Mouse (Mus musculus) thymus, postnatal 36 days (tissue): ENCODE measurements around the gene Ubr4.
A peak's percentile ranks its signal among the peaks of the same experiment; 100 is the strongest.
"Not testable (repeated sequence)": the region's sequence is repeated elsewhere in the genome, so short reads cannot be mapped to it uniquely, and the experiment has no call there.

Source experiments
- DNase-seq, 2 experiments: peaks; one replicate each; pipeline ENCODE4 v3.0.0; 2022; ENCODE audit warnings: mixed read lengths in 2 of 2

Ubr4 gene

GRCm38 (mm10) chr4:139360761-139361548, 8.5 kb downstream of the Ubr4 start:
- no peak for DNase-seq

- no peak for DNase-seq
Observed at GRCm38 (mm10) chr4:139367336-139367735, 14.9 kb downstream of the Ubr4 start.

- no peak for DNase-seq
Observed at GRCm38 (mm10) chr4:139368038-139368437, 15.6 kb downstream of the Ubr4 start.

GRCm38 (mm10) chr4:139373130-139373529, 20.7 kb downstream of the Ubr4 start:
- DNase-seq: no peak

DNA sequence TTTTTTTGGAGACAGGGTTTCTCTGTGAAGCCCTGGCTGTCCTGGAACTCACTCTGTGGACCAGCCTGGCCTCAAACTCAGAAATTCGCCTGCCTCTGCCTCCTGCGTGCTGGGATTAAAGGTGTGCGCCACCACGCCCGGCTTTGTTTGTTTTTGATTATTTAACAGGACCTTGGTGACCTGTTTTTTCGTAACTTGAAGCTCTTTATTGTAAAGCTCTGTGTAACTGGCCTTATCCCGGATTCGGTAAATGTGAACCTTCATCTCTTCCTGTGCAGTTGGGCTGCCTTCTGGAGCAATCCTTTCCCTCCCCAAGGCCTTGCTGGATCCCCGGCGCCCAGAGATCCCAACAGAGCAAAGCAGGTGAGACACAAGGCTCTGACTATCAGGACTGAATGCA, 21.1 kb downstream of the Ubr4 start:
- DNase-seq: no peak

DNA sequence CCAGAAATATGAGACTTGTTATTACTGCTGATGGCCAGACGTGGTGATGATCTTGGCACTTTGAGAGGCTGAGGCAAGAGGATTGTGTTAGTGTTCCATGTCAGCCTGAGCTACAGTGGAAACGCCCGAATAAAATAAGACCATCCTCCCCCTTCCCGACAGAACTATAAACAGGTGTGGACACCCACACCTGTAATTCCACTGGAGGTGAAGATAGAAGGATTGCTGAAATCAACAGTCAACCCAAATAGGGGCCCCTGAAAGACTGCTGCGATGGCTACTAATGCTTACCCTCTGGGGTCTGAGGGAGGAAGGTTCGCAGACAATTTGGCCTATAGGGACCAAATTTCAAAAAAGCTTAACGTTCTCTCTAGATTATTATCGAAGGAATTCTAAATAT, 27.3 kb downstream of the Ubr4 start:
- DNase-seq: no peak

- DNase-seq: peak; percentile 99 to 100
Observed at GRCm38 (mm10) chr4:139380207-139380748, 27.9 kb downstream of the Ubr4 start.

- DNase-seq: no peak
Observed at GRCm38 (mm10) chr4:139380775-139381451, 28.5 kb downstream of the Ubr4 start.

GRCm38 (mm10) chr4:139381452-139381845, 29.0 kb downstream of the Ubr4 start:
- DNase-seq: no peak

- no peak for DNase-seq
Observed at GRCm38 (mm10) chr4:139382231-139382630, 29.8 kb downstream of the Ubr4 start.

DNA sequence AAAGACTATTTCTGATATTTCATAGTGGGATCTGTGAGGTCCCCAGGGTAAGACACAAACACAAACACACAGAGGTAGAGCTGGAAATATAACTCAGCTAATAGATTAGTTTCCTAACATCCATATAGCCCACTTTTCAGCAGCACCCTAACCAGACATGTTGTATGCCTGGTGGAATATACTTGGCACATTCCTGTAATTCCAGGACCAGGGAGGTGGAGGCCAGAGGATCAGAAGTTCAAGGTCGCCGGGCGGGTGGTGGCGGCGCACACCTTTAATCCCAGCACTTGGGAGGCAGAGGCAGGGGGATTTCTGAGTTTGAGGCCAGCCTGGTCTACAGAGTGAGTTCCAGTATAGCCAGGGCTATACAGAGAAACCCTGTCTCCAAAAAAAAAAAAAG, 33.4 kb downstream of the Ubr4 start:
- not testable (repeated sequence) for DNase-seq

GRCm38 (mm10) chr4:139386869-139387319, 34.5 kb downstream of the Ubr4 start:
- DNase-seq: no peak

DNA sequence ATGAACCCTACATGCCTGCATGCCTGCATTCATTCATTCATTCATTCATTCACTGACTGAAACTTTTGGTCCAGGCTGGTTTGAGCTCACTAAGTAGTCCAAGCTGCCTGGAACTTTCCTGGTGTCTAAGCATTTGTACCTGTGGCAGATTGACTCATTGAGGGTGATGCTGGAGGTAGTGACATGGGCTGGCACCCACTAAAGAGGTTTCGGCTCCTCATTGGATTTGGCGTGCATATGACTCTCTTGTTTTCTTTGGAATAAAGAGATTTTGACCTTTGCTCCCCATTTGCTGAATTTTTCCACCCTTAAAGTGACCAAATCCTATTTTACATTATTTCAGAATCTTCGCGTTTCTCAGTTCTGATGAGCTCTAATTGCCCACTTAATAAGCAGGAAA, 37.1 kb downstream of the Ubr4 start:
- DNase-seq: no peak

DNA sequence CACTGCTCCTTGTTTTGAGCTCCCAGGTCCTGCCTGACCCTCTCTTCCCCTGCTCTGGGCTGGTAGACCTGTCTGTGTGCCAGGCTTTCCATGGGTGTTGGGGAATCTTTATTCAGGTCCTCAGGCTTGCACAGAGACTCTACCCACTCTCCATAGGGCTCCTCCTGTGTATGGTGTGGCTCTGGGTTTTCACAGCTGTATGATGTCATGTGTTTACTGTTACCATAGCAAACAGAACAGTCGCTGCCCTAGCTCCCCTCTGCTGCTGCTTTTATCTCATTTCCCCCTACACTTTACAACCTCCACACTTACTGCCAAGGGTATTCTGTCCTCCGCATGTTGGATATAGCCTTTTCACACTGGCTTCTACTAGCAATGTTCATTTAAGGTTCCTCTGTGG, 43.0 kb downstream of the Ubr4 start:
- no peak for DNase-seq

- no peak for DNase-seq
Observed at GRCm38 (mm10) chr4:139400487-139400886, 48.1 kb downstream of the Ubr4 start.

DNA sequence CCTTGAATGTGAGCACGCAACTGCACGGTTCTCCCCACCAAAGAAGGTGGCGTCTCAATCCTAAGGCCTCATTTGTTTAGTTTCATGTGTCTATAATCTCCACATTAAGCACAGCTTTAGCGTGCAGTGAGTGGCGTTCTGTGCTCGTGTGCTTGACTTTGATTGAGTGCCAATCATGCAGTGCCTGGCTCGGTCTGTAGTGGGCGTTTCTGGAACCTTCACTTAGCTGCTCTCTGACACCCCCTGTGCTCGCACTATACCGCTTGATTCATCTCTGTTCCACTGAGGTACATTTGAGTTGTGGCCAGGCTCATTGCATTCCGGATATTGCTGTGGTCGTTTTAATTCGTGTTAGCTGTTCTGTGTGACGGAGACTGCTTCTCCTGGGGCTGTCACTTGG, 50.8 kb downstream of the Ubr4 start:
- DNase-seq: no peak

DNA sequence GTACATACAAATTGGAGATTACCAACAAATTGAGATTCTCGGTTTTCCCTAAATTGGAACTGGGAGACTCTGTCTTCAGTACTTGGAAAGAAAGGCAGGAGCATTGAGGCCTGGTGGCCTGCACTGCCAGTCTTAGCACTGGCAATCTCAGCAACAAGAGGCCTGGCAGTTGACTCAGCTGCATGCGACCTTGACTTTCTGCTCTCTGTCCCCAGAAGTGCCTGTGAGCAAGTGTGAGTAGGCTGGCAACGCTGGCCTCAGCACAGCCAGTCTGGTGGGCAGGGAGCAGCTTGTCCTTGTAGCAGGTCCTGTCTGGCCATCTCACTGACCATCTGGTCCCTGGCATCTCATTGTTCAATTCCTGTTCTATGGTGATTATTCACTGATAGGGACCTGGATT, 58.9 kb downstream of the Ubr4 start:
- no peak for DNase-seq

GRCm38 (mm10) chr4:139417868-139418267, 65.5 kb downstream of the Ubr4 start:
- no peak for DNase-seq

DNA sequence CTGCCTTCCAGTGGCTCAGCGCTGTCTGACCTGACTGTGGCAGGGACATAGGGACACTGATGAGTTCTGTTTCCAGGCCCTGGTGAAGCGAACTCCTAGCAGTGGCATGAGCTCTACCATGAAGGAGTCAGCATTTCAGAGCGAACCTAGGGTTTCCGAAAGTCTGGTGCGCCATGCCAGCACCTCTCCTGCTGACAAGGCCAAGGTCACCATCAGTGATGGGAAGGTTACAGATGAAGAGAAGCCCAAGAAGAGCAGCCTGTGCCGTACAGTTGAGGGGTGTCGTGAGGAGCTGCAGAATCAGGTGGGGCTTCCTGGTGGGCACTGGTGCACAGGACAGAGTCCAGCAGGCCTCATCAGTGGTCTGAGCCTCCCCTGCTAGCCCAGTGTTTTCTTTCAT, 69.2 kb downstream of the Ubr4 start:
- DNase-seq: no peak

DNA sequence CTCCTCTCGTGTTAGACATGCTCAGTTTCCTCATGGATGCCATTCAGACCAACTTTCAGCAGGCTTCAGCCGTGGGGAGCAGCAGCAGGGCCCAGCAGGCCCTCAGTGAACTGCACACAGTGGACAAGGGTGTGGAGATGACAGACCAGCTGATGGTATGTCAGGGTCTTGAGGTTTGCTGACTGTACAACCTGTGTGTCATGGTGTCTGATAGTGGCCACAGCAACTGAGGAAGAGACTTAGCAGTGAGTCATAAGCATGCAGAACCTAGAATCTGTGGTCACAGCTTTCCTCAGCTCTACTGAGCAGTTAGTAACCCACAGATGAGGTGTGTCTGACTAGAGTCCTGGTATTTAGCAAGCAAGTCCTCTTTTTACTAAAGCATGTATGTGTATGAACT, 70.0 kb downstream of the Ubr4 start:
- no peak for DNase-seq

- DNase-seq: no peak
Observed at GRCm38 (mm10) chr4:139423270-139423669, 70.9 kb downstream of the Ubr4 start.

DNA sequence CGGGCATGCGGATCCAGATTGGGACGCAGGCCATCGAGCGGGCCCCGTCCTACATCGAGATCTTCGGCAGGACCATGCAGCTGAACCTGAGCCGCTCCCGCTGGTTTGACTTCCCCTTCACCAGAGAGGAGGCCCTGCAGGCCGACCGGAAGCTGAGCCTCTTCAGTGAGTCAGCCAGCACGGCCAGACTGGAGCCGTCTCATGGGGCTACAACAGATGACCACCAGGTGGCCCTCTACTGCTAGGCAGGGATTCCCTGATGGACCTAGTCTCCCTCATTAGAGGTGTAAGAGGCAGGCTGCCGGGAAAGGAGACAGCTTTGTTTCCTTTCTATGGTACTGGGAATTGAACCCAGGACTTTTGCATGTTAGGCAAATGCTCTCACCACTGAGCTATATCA, 77.8 kb downstream of the Ubr4 start:
- DNase-seq: peak; percentile 22 to 36

DNA sequence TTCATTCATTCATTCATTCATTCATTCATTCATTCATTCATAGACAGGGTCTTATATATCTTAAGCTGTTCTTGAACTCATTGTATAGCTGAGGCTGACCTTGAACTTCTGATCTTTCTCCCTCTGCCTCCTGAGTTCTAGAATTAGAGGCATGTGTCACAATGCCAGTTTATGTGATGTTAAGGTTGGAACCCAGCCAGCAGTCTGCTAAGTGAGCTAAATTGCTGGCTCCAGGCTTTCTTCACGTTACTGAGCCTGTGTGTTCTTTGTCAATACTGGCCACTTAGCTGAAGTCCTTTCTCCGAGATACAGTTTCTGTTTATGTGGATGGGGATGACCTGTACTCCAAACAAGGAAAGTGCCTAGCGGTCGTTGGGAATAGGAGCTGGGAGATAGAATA, 78.5 kb downstream of the Ubr4 start:
- DNase-seq: no peak
